Mouse (Mus musculus): ENCODE results near the gene Psma4.
A peak's percentile ranks its signal among the peaks of the same experiment; 100 is the strongest.

- TF ChIP-seq CTCF (IDR thresholded peaks at IDR 0.05; ENCODE audit: low read depth) (peak; percentile 42), EP300 (optimal IDR thresholded peaks at IDR 0.05) (no peak)
These were observed 18.8 kb upstream of the Psma4 start for GRCm38 (mm10) chr9:54931765-54932164.
